Mouse (Mus musculus) brain, embryonic 14.5 days (tissue): ENCODE measurements around the gene Smarca4. TPM values are rescaled to one million over a fixed set of nuclear protein-coding genes. Genes with fewer than 3 reads are reported as not detected.

Source experiments
- DNase-seq: peaks from one replicate; pipeline ENCODE4 v3.0.0-alpha.2; 2011; ENCODE audit warnings: low read depth
- CTCF ChIP-seq: fragments of 200-500 bp; IDR thresholded peaks from 2 replicates; pipeline ENCODE4 v1.5.1; 2012; ENCODE audit warnings: inconsistent platforms, mild to moderate bottlenecking, moderate library complexity, borderline replicate concordance; ENCODE audit not compliant: insufficient read depth, insufficient read length; ENCODE audit errors: extremely low read depth
- POLR2A ChIP-seq: fragments of 200-500 bp; IDR thresholded peaks from 2 replicates; pipeline ENCODE4 v1.6.1; 2012; ENCODE audit warnings: mild to moderate bottlenecking, inconsistent platforms, borderline replicate concordance; ENCODE audit not compliant: poor library complexity, insufficient read depth, insufficient read length, severe bottlenecking; ENCODE audit errors: extremely low read depth
- polyA plus RNA-seq: library from polyadenylated mRNA; depleted of rRNA; stranded (reverse); fragments of >200 nt; gene quantifications from 2 replicates; pipeline ENCODE4 v1.2.3, GENCODE M21; 2012; rRNA removed

Gene Smarca4
- polyA plus RNA-seq, 1 experiment = 241 TPM

- DNase-seq = no peak
- TF ChIP-seq CTCF = no peak
- no peak for TF ChIP-seq POLR2A
Measured at GRCm38 (mm10) chr9:21748491-21748890, 132.5 kb downstream of the Smarca4 start.

GRCm38 (mm10) chr9:21749382-21750118 is 133.6 kb downstream of the Smarca4 start:
- TF ChIP-seq POLR2A (no peak), CTCF (no peak)
- no peak for DNase-seq

- TF ChIP-seq CTCF (no peak), POLR2A (no peak)
Measured at GRCm38 (mm10) chr9:21750370-21750769, 134.4 kb downstream of the Smarca4 start.

GRCm38 (mm10) chr9:21751347-21751746 is 135.4 kb downstream of the Smarca4 start:
- TF ChIP-seq CTCF (no peak), POLR2A (no peak)
- no peak for DNase-seq

More at GRCm38 (mm10) chr9:21750370-21750769, 134.4 kb downstream of the Smarca4 start:
- DNase-seq = no peak

- DNase-seq = no peak
- TF ChIP-seq POLR2A (no peak), CTCF (no peak)
Measured at GRCm38 (mm10) chr9:21752252-21752792, 136.4 kb downstream of the Smarca4 start.

Other genes with a start within 250 kb of the Smarca4 start
- 202 and 216 TPM in 2 replicates for gene Ilf3, start 248.3 kb upstream of the Smarca4 start, polyA plus RNA-seq
- gene Qtrt1, start 204.3 kb upstream of the Smarca4 start, polyA plus RNA-seq = 81.4 and 92.1 TPM in 2 replicates
- 79.7 and 92.2 TPM in 2 replicates for gene Dnm2, start 191.3 kb upstream of the Smarca4 start, polyA plus RNA-seq
- gene Tmed1, start 105.9 kb upstream of the Smarca4 start, polyA plus RNA-seq = 40.8 and 49.2 TPM in 2 replicates
- 1.00 and 1.0 TPM in 2 replicates for gene AB124611, start 90.0 kb upstream of the Smarca4 start, polyA plus RNA-seq
- gene Carm1, start 69.3 kb upstream of the Smarca4 start, polyA plus RNA-seq = 119 and 135 TPM in 2 replicates
- gene Timm29, start 23.4 kb upstream of the Smarca4 start, polyA plus RNA-seq = 78.1 and 80.7 TPM in 2 replicates
- 17.5 and 26.8 TPM in 2 replicates for gene Yipf2, start 23.3 kb upstream of the Smarca4 start, polyA plus RNA-seq
- 21.3 and 21.4 TPM in 2 replicates for gene Ldlr, start 107.3 kb downstream of the Smarca4 start, polyA plus RNA-seq
- gene Spc24, start 144.1 kb downstream of the Smarca4 start, polyA plus RNA-seq = 19.6 and 34.1 TPM in 2 replicates
- 5.9 and 10.8 TPM in 2 replicates for gene Kank2, start 182.6 kb downstream of the Smarca4 start, polyA plus RNA-seq
- not detected in 2 replicates for gene Angptl8, start 219.3 kb downstream of the Smarca4 start, polyA plus RNA-seq
- 53.6 and 59.4 TPM in 2 replicates for gene Dock6, start 236.5 kb downstream of the Smarca4 start, polyA plus RNA-seq